Mouse (Mus musculus) hindlimb bud, embryonic 11.5 days (tissue): ENCODE measurements around the gene Nudt8.

Experiments
- DNase-seq: peaks from one replicate; pipeline ENCODE4 v3.0.0-alpha.2; 2012; ENCODE audit warnings: low read depth, low spot score; ENCODE audit errors: extremely low spot score

The Nudt8 gene

GRCm38 (mm10) chr19:3986334-3986733 is 14.0 kb upstream of the Nudt8 start, which contains the start of gene Acy3:
Gene Acy3, plus strand, starts transcription at chr19:3986570.
- no peak for DNase-seq

- no peak for DNase-seq
Measured at GRCm38 (mm10) chr19:3988066-3988465, 12.3 kb upstream of the Nudt8 start.

GRCm38 (mm10) chr19:3988750-3989149 is 11.6 kb upstream of the Nudt8 start:
- DNase-seq = no peak

GRCm38 (mm10) chr19:3990804-3991203 is 9.6 kb upstream of the Nudt8 start:
- DNase-seq = no peak

GRCm38 (mm10) chr19:3991562-3991961 is 8.8 kb upstream of the Nudt8 start:
- no peak for DNase-seq

GRCm38 (mm10) chr19:3991966-3992365 is 8.4 kb upstream of the Nudt8 start:
- DNase-seq = no peak

GRCm38 (mm10) chr19:3992416-3992815 is 8.0 kb upstream of the Nudt8 start, which contains the start of gene Tbx10:
Gene Tbx10, plus strand, starts transcription at chr19:3992752.
- no peak for DNase-seq

GRCm38 (mm10) chr19:3994932-3995331 is 5.4 kb upstream of the Nudt8 start:
- no peak for DNase-seq

GRCm38 (mm10) chr19:3995505-3995904 is 4.9 kb upstream of the Nudt8 start:
- no peak for DNase-seq

GRCm38 (mm10) chr19:3996106-3996505 is 4.3 kb upstream of the Nudt8 start:
- no peak for DNase-seq

- DNase-seq = no peak
Measured at GRCm38 (mm10) chr19:3996747-3997146, 3.6 kb upstream of the Nudt8 start.

- no peak for DNase-seq
Measured at GRCm38 (mm10) chr19:3997231-3997630, 3.1 kb upstream of the Nudt8 start.

GRCm38 (mm10) chr19:3998335-3998734 is 2.0 kb upstream of the Nudt8 start:
- no peak for DNase-seq

GRCm38 (mm10) chr19:3999121-3999730 is 1.2 kb upstream of the Nudt8 start:
- no peak for DNase-seq

- no peak for DNase-seq
Measured at GRCm38 (mm10) chr19:4000949-4001525, 657 bp downstream of the Nudt8 start.

GRCm38 (mm10) chr19:4001752-4002151 is 1.4 kb downstream of the Nudt8 start:
- DNase-seq = no peak

GRCm38 (mm10) chr19:4003112-4003511 is 2.7 kb downstream of the Nudt8 start, which contains the start of gene Doc2g:
Gene Doc2g, plus strand, starts transcription at chr19:4003313.
- no peak for DNase-seq

- no peak for DNase-seq
Measured at GRCm38 (mm10) chr19:4003641-4004040, 3.3 kb downstream of the Nudt8 start.

- DNase-seq = no peak
Measured at GRCm38 (mm10) chr19:4004331-4004730, 4.0 kb downstream of the Nudt8 start.

- DNase-seq = no peak
Measured at GRCm38 (mm10) chr19:4005091-4005490, 4.7 kb downstream of the Nudt8 start.

GRCm38 (mm10) chr19:4005971-4006370 is 5.6 kb downstream of the Nudt8 start:
- DNase-seq = no peak

- no peak for DNase-seq
Measured at GRCm38 (mm10) chr19:4011086-4011485, 10.7 kb downstream of the Nudt8 start.
